20 mouse cellular contexts compared by ENCODE assay signal in genomic region chr4:83412060-83412459, GRCm38 (mm10). TPM values are rescaled to one million over a fixed set of nuclear protein-coding genes. Genes with fewer than 3 reads are reported as not detected.
DNase-seq lines count a peak whose midpoint lies in the region; ATAC-seq and TF ChIP-seq lines count a peak whose summit lies in the region.
"Had no signal": no experiment of that assay in that cellular context is flagged by ENCODE, and none has a peak within 500 bp of the region (broad histone marks: within the 10 kb centered on the region; RNA-seq: fewer than 3 reads in every experiment).

No protein-coding gene starts in this region.

- no peak overlapping the region for H3K4me2 ChIP-seq in lung, embryonic 14.5 days
- H3K4me2 ChIP-seq: embryonic facial prominence, embryonic 15.5 days; heart, embryonic 12.5 days had no signal

- H3K4me3 ChIP-seq in lung, embryonic 14.5 days (ENCODE audit: low read depth, low read length) = no peak overlapping the region
- H3K4me3 ChIP-seq: embryonic facial prominence, embryonic 15.5 days; erythroblast, embryonic 14.5 days; forebrain, embryonic 10.5 days; heart, adult 2 months; heart, embryonic 12.5 days had no signal

- DNase-seq in heart, adult 11 months = peak; percentile 55
- no peak for DNase-seq in heart, adult 8-10 months (ENCODE audit: low spot score)
- DNase-seq in lung, embryonic 14.5 days = no peak
- DNase-seq in lung, postnatal 25 days (ENCODE audit: low spot score) = no peak
- DNase-seq in urinary bladder, postnatal 25 days (ENCODE audit: low spot score) = no peak
- DNase-seq in thymus, postnatal 14 days = no peak
- DNase-seq: adrenal gland, adult 2 months; adrenal gland, postnatal 25 days; cerebellum, adult 2 months; cerebellum, postnatal 10 days; embryo, embryonic 11 days; gastrocnemius, postnatal 36 days; heart, adult 2 months had no signal

- no peaks in the 10 kb centered on the region for H3K27me3 ChIP-seq in lung, embryonic 14.5 days (ENCODE audit: insufficient read depth, low read length)
- H3K27me3 ChIP-seq: embryonic facial prominence, embryonic 15.5 days; heart, embryonic 12.5 days had no signal

- H3K4me1 ChIP-seq in lung, embryonic 14.5 days (ENCODE audit: insufficient read depth) = no peaks in the 10 kb centered on the region
- H3K4me1 ChIP-seq: embryonic facial prominence, embryonic 15.5 days; heart, embryonic 12.5 days had no signal

- ATAC-seq in lung, embryonic 14.5 days (ENCODE audit: insufficient read depth) = peak; percentile 38; the same call in 1 of the 2 replicates
- 0 out of 2 replicates have a peak, but pooled peaks have one; percentile 9 for ATAC-seq in granulocyte monocyte progenitor cell, adult 5-6 weeks (replicated peaks; ENCODE audit: poor library complexity, severe bottlenecking)
- ATAC-seq: forebrain, embryonic 14.5 days; hindbrain, embryonic 16.5 days had no signal

- no peak for TF ChIP-seq CTCF in lung, embryonic 14.5 days (IDR thresholded peaks at IDR 0.05; ENCODE audit: low read depth)

- WGBS in lung, embryonic 14.5 days = 59% methylated on average over 3 of the region's 3 CpGs

- no peak overlapping the region for H3K9ac ChIP-seq in lung, embryonic 14.5 days
- H3K9ac ChIP-seq: embryonic facial prominence, embryonic 15.5 days; heart, embryonic 12.5 days had no signal

- no peak overlapping the region for H3K27ac ChIP-seq in lung, embryonic 14.5 days (ENCODE audit: low read depth)
- H3K27ac ChIP-seq: embryonic facial prominence, embryonic 15.5 days; forebrain, embryonic 10.5 days; heart, adult 2 months had no signal

- no peaks in the 10 kb centered on the region for H3K36me3 ChIP-seq in lung, embryonic 14.5 days (ENCODE audit: insufficient read depth)
- H3K36me3 ChIP-seq: embryonic facial prominence, embryonic 15.5 days had no signal

- H3K9me3 ChIP-seq in lung, embryonic 14.5 days (ENCODE audit: low read depth, low read length) = peaks cover 8% of the 10 kb centered on the region; the same call in 1 of the 2 replicates

RNA-seq across cellular contexts. Expression of gene Snapc3, which starts 5.5 kb away (rescaled TPM):
- 10 to 100 TPM; 13.0 to 17.1 (median 16.6) TPM for total RNA-seq in heart, adult 8-10 months (2022)
- 46.2 and 48.9 TPM in 2 replicates for polyA plus RNA-seq in lung, embryonic 14.5 days (2014; fragmentation: Nextera tagmentation; extraction: Ambion mirVana)
- 17.6 and 17.9 TPM in 2 replicates for total RNA-seq in granulocyte monocyte progenitor cell, adult 5-6 weeks (2014; fragmentation: Nextera tagmentation)
- total RNA-seq in granulocyte monocyte progenitor cell, adult 5-6 weeks (2017) = 30.4 and 41.8 TPM in 2 replicates
